Mouse (Mus musculus): ENCODE results near the gene Cct8. TPM values are rescaled to one million over a fixed set of nuclear protein-coding genes. Genes with fewer than 3 reads are reported as not detected.
"Not testable (repeated sequence)": the region's sequence is repeated elsewhere in the genome, so short reads cannot be mapped to it uniquely, and the experiment has no call there.

The Cct8 gene
- total RNA-seq (2017): 511 and 633 TPM in 2 replicates

GRCm38 (mm10) chr16:87495716-87496447 is at the start of gene Cct8:
TSS of gene Cct8 (minus strand) at chr16:87495873.
- peak; percentile 96 to 98 for ATAC-seq (replicated peaks in 1 of 2; ENCODE audit: insufficient read depth in 1 of 2, low FRiP score in 2 of 2, low TSS enrichment in 1 of 2, low read depth in 1 of 2, poor library complexity in 2 of 2, severe bottlenecking in 2 of 2)

- no peak for ATAC-seq (replicated peaks in 1 of 2; ENCODE audit: insufficient read depth in 1 of 2, low FRiP score in 2 of 2, low TSS enrichment in 1 of 2, low read depth in 1 of 2, poor library complexity in 2 of 2, severe bottlenecking in 2 of 2)
Observed at GRCm38 (mm10) chr16:87528755-87529154, 33.1 kb upstream of the Cct8 start.

GRCm38 (mm10) chr16:87527553-87528249 is 32.0 kb upstream of the Cct8 start:
- no peak for ATAC-seq (replicated peaks in 1 of 2; ENCODE audit: insufficient read depth in 1 of 2, low FRiP score in 2 of 2, low TSS enrichment in 1 of 2, low read depth in 1 of 2, poor library complexity in 2 of 2, severe bottlenecking in 2 of 2)

GRCm38 (mm10) chr16:87524228-87524627 is 28.6 kb upstream of the Cct8 start:
- ATAC-seq (replicated peaks in 1 of 2; ENCODE audit: insufficient read depth in 1 of 2, low FRiP score in 2 of 2, low TSS enrichment in 1 of 2, low read depth in 1 of 2, poor library complexity in 2 of 2, severe bottlenecking in 2 of 2): no peak

GRCm38 (mm10) chr16:87512331-87512730 is 16.7 kb upstream of the Cct8 start:
- ATAC-seq (replicated peaks in 1 of 2; ENCODE audit: insufficient read depth in 1 of 2, low FRiP score in 2 of 2, low TSS enrichment in 1 of 2, low read depth in 1 of 2, poor library complexity in 2 of 2, severe bottlenecking in 2 of 2): no peak

- ATAC-seq (replicated peaks in 1 of 2; ENCODE audit: insufficient read depth in 1 of 2, low FRiP score in 2 of 2, low TSS enrichment in 1 of 2, low read depth in 1 of 2, poor library complexity in 2 of 2, severe bottlenecking in 2 of 2): no peak
Observed at GRCm38 (mm10) chr16:87511706-87512105, 16.0 kb upstream of the Cct8 start.

GRCm38 (mm10) chr16:87501304-87502078 is 5.8 kb upstream of the Cct8 start:
- ATAC-seq (replicated peaks in 1 of 2; ENCODE audit: insufficient read depth in 1 of 2, low FRiP score in 2 of 2, low TSS enrichment in 1 of 2, low read depth in 1 of 2, poor library complexity in 2 of 2, severe bottlenecking in 2 of 2): peak in 1 of 2 experiments; percentile 25; a peak in 1 of 4 replicates

- ATAC-seq (replicated peaks in 1 of 2; ENCODE audit: insufficient read depth in 1 of 2, low FRiP score in 2 of 2, low TSS enrichment in 1 of 2, low read depth in 1 of 2, poor library complexity in 2 of 2, severe bottlenecking in 2 of 2): no peak
Observed at GRCm38 (mm10) chr16:87499556-87499955, 3.9 kb upstream of the Cct8 start.

GRCm38 (mm10) chr16:87497171-87497570 is 1.5 kb upstream of the Cct8 start:
- no peak for ATAC-seq (replicated peaks in 1 of 2; ENCODE audit: insufficient read depth in 1 of 2, low FRiP score in 2 of 2, low TSS enrichment in 1 of 2, low read depth in 1 of 2, poor library complexity in 2 of 2, severe bottlenecking in 2 of 2)

GRCm38 (mm10) chr16:87496728-87497127 is 1.1 kb upstream of the Cct8 start:
- no peak for ATAC-seq (replicated peaks in 1 of 2; ENCODE audit: insufficient read depth in 1 of 2, low FRiP score in 2 of 2, low TSS enrichment in 1 of 2, low read depth in 1 of 2, poor library complexity in 2 of 2, severe bottlenecking in 2 of 2)

GRCm38 (mm10) chr16:87494955-87495655 is 568 bp downstream of the Cct8 start:
- ATAC-seq (replicated peaks in 1 of 2; ENCODE audit: insufficient read depth in 1 of 2, low FRiP score in 2 of 2, low TSS enrichment in 1 of 2, low read depth in 1 of 2, poor library complexity in 2 of 2, severe bottlenecking in 2 of 2): peak in 1 of 2 experiments; percentile 19; a peak in 3 of 4 replicates

- not testable (repeated sequence) for ATAC-seq (replicated peaks in 1 of 2; ENCODE audit: insufficient read depth in 1 of 2, low FRiP score in 2 of 2, low TSS enrichment in 1 of 2, low read depth in 1 of 2, poor library complexity in 2 of 2, severe bottlenecking in 2 of 2)
Observed at GRCm38 (mm10) chr16:87492191-87492792, 3.4 kb downstream of the Cct8 start.

GRCm38 (mm10) chr16:87488605-87489004 is 7.1 kb downstream of the Cct8 start:
- no peak for ATAC-seq (replicated peaks in 1 of 2; ENCODE audit: insufficient read depth in 1 of 2, low FRiP score in 2 of 2, low TSS enrichment in 1 of 2, low read depth in 1 of 2, poor library complexity in 2 of 2, severe bottlenecking in 2 of 2)

- ATAC-seq (replicated peaks in 1 of 2; ENCODE audit: insufficient read depth in 1 of 2, low FRiP score in 2 of 2, low TSS enrichment in 1 of 2, low read depth in 1 of 2, poor library complexity in 2 of 2, severe bottlenecking in 2 of 2): no peak
Observed at GRCm38 (mm10) chr16:87486739-87487138, 8.9 kb downstream of the Cct8 start.

- no peak for ATAC-seq (replicated peaks in 1 of 2; ENCODE audit: insufficient read depth in 1 of 2, low FRiP score in 2 of 2, low TSS enrichment in 1 of 2, low read depth in 1 of 2, poor library complexity in 2 of 2, severe bottlenecking in 2 of 2)
Observed at GRCm38 (mm10) chr16:87484367-87484766, 11.3 kb downstream of the Cct8 start.

- no peak for ATAC-seq (replicated peaks in 1 of 2; ENCODE audit: insufficient read depth in 1 of 2, low FRiP score in 2 of 2, low TSS enrichment in 1 of 2, low read depth in 1 of 2, poor library complexity in 2 of 2, severe bottlenecking in 2 of 2)
Observed at GRCm38 (mm10) chr16:87470579-87470978, 25.1 kb downstream of the Cct8 start.

GRCm38 (mm10) chr16:87458752-87459151 is 36.9 kb downstream of the Cct8 start:
- no peak for ATAC-seq (replicated peaks in 1 of 2; ENCODE audit: insufficient read depth in 1 of 2, low FRiP score in 2 of 2, low TSS enrichment in 1 of 2, low read depth in 1 of 2, poor library complexity in 2 of 2, severe bottlenecking in 2 of 2)

Measured in hematopoietic stem cell, adult 5-6 weeks (primary cell).